Mouse (Mus musculus): ENCODE measurements around the gene Psmb11. TPM values are rescaled to one million over a fixed set of nuclear protein-coding genes. Genes with fewer than 3 reads are reported as not detected.

Psmb11 gene
- polyA plus RNA-seq (2015; fragmentation: Nextera tagmentation; extraction: Ambion mirVana): not detected in 2 replicates

DNA sequence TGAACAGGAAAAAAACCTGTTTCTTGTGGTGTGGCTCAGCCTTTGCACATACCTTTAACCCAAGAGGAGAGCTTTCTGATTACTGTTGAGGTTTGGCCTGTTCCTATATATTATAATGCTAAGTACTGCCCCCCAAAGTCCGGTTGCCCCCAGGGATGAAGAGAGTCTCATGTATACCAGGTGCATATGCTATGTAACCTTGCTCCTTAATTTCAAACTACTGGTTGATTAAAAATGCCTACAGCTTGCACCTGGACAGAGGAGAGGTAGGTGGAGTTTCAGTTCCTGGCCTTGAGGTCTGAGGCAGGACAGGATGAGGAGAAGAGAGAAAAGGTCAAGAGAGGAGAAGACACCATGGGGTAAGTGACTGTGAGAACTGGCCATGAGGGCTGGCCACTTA lies at the start of gene Psmb11:
TSS of gene Psmb11 (plus strand) at position 301 of the 400 bp plus-strand sequence.
- 87% methylated on average over 1 of the region's 1 CpGs for WGBS
- no peaks in the 10 kb centered on the region for H3K27me3 ChIP-seq
- H3K9me3 ChIP-seq: no peaks in the 10 kb centered on the region
- ATAC-seq (ENCODE audit: insufficient number of reproducible peaks, low FRiP score, low TSS enrichment, low read depth): no peak
- no peak within 1 kb of the TSS for H3K27ac ChIP-seq
- H3K4me1 ChIP-seq: peaks cover 10% of the 10 kb centered on the region; the same call in 1 of the 2 replicates
- no peak within 1 kb of the TSS for H3K4me3 ChIP-seq
- peaks cover 2% of the 10 kb centered on the region for H3K36me3 ChIP-seq
- H3K4me2 ChIP-seq: no peak within 1 kb of the TSS
- H3K9ac ChIP-seq: no peak within 1 kb of the TSS

DNA sequence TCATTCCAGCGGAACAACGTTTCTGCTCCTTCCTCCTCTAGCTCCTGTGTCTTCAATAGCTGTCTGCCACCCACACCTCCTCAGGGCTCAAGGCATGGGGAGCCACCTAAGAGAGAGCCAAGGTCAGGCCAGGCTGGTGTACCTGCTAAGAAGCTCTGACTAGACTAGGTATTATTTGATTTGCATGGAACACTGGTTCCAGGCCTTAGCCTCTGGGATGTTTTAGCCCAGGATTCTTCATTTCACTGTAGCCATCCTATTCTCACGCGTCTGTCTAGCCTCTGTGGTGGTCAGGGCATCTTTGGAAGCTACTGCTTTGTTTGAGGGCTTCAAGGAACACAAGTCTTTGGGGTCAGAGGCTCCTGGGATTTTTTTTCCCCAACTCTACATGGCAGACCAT lies 49.1 kb upstream of the Psmb11 start:
- ATAC-seq (ENCODE audit: insufficient number of reproducible peaks, low FRiP score, low TSS enrichment, low read depth): no peak
- no peaks in the 10 kb centered on the region for H3K9me3 ChIP-seq
- 58% methylated on average over 4 of the region's 4 CpGs for WGBS
- H3K4me2 ChIP-seq: peak overlapping the region; percentile 76
- H3K4me1 ChIP-seq: peaks cover 39% of the 10 kb centered on the region
- peak overlapping the region; percentile 94; the same call in 1 of the 2 replicates for H3K4me3 ChIP-seq
- peaks cover 51% of the 10 kb centered on the region for H3K36me3 ChIP-seq
- no peak overlapping the region for H3K9ac ChIP-seq
- H3K27ac ChIP-seq: peak overlapping the region; percentile 94
- no peaks in the 10 kb centered on the region for H3K27me3 ChIP-seq

DNA sequence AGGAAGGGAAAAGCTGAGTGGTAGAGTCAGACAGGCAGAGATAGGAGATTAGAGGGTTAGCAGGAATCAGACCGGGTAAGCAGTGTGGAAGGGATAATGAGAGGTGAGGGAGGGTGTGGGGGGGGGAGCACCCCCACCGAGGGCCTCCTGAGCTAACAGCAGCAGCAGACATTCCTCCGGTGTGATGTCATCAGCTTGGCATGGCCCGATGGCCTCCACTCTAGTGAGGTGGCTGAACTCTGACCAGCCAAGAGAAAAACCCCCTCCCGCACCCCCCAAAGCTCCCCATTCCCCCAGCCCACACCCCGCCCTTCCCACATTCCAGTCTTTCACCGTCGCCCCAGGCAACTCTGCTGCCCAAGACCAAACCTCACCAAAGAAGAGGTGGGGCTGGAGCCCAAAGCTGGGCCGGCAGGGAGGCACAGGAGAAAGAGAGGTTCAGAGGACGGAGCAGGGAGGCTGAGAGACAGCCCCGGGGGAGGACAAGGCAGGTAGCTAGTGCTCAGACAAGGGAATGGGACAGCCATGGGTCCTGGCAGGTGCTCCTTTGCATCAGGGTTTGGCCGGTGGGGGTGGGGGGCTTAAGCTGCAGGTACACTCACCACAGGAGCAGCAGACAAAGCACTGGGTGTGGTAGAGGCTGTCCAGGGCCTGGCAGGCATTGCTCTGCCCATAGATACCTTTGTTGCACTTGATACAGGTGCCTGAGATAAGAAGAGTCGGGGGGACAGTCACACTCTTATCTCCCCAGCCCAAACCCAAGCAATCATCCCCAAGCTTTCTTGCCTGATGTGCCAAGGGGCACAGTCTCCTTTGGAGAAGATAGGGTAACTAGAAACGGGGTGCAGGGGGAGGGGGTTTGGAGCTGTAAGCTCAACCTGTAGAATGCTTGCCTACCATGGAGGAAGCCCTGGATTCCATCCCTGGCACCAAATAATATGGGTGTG lies 48.2 kb upstream of the Psmb11 start:
- Histone ChIP-seq H3K27me3 (no peaks in the 10 kb centered on the region), H3K27ac (peak overlapping the region; percentile 94), H3K4me2 (peak overlapping the region; percentile 76), H3K4me1 (peaks cover 39% of the 10 kb centered on the region), H3K4me3 (peak overlapping the region; percentile 94), H3K36me3 (peaks cover 42% of the 10 kb centered on the region), H3K9me3 (no peaks in the 10 kb centered on the region), H3K9ac (0 out of 2 replicates have a peak overlapping the region, but pooled peaks have one; percentile 23)
- ATAC-seq (ENCODE audit: insufficient number of reproducible peaks, low FRiP score, low TSS enrichment, low read depth): peak; percentile 9; the same call in 1 of the 2 replicates
- WGBS: 13% methylated on average over 14 of the region's 14 CpGs

DNA sequence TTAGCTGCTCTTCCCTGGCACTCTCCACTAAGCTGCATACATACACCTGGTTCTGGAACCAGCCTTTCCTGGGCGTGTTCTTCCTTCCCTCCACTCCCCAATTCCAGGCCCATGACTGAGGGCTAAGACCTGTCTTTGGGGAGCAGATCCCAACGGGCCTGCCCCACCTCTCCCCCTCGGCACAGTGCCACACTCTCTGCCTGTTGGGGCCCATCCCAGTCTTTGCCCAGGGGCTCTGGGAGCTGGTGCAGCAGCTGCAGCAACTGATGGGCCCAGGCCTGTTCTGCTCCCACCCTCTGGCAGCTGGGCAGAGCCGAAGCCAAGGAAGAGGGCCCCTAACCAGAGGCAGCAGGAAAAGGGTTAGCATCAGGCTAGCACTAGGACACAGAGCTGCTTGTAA lies 47.0 kb upstream of the Psmb11 start:
- ATAC-seq (ENCODE audit: insufficient number of reproducible peaks, low FRiP score, low TSS enrichment, low read depth): 0 out of 2 replicates have a peak, but pooled peaks have one; percentile 8
- H3K27me3 ChIP-seq: no peaks in the 10 kb centered on the region
- peaks cover 32% of the 10 kb centered on the region for H3K36me3 ChIP-seq
- peaks cover 45% of the 10 kb centered on the region for H3K4me1 ChIP-seq
- no peaks in the 10 kb centered on the region for H3K9me3 ChIP-seq
- peak overlapping the region; percentile 18; the same call in 1 of the 2 replicates for H3K9ac ChIP-seq
- peak overlapping the region; percentile 94 for H3K4me3 ChIP-seq
- 7% methylated on average over 4 of the region's 4 CpGs for WGBS
- peak overlapping the region; percentile 76 for H3K4me2 ChIP-seq
- peak overlapping the region; percentile 94 for H3K27ac ChIP-seq

DNA sequence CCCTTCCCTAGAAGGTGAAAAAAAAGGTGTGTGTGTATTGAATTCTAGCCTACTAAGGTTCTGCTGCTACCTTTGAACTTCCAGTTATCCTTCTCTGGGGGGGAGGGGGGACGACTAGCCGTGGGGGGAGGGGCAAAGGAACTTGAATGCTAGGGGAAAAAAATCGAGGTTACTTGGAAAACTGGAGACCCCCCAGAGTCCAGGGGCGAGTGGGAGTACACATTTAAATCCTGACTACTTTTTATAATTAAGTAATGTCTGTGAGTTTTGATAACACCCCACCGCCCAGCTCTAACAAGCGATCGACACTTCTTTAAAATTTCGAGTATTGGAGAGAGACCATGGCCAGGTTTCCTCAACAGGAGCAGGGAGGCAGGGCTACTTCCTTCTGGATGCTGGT lies 46.2 kb upstream of the Psmb11 start:
- Histone ChIP-seq H3K36me3 (peaks cover 25% of the 10 kb centered on the region), H3K27ac (peak overlapping the region; percentile 94), H3K27me3 (no peaks in the 10 kb centered on the region), H3K9me3 (no peaks in the 10 kb centered on the region), H3K4me1 (peaks cover 42% of the 10 kb centered on the region), H3K4me2 (peak overlapping the region; percentile 76), H3K9ac (peak overlapping the region; percentile 94; the same call in 1 of the 2 replicates), H3K4me3 (peak overlapping the region; percentile 94)
- WGBS: 3% methylated on average over 8 of the region's 8 CpGs
- no peak for ATAC-seq (ENCODE audit: insufficient number of reproducible peaks, low FRiP score, low TSS enrichment, low read depth)

DNA sequence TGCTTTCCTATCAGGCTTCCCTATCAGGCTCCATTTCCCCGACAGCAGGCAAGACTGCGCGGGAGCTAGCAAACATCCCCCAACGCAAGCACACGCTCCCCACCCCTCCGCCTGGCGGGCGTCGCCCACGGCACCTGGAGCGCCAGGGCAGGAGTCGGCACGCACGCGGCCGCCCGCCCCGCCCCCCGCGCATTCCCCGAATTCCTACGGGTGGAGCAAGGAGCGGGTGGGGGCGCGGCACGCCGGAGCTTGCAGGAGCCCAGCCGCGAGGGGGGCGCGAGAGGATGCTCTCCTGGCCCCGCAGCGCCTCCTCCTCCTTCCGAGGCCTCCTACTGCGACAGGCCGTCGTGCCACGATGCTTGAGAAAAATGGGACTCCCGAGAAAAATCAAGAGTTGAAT lies 45.6 kb upstream of the Psmb11 start:
- 1% methylated on average over 39 of the region's 39 CpGs for whole genome bisulfite sequencing
- peak; percentile 32; the same call in 1 of the 2 replicates for ATAC-seq (ENCODE audit: insufficient number of reproducible peaks, low FRiP score, low TSS enrichment, low read depth)
- peaks cover 39% of the 10 kb centered on the region for H3K4me1 ChIP-seq

DNA sequence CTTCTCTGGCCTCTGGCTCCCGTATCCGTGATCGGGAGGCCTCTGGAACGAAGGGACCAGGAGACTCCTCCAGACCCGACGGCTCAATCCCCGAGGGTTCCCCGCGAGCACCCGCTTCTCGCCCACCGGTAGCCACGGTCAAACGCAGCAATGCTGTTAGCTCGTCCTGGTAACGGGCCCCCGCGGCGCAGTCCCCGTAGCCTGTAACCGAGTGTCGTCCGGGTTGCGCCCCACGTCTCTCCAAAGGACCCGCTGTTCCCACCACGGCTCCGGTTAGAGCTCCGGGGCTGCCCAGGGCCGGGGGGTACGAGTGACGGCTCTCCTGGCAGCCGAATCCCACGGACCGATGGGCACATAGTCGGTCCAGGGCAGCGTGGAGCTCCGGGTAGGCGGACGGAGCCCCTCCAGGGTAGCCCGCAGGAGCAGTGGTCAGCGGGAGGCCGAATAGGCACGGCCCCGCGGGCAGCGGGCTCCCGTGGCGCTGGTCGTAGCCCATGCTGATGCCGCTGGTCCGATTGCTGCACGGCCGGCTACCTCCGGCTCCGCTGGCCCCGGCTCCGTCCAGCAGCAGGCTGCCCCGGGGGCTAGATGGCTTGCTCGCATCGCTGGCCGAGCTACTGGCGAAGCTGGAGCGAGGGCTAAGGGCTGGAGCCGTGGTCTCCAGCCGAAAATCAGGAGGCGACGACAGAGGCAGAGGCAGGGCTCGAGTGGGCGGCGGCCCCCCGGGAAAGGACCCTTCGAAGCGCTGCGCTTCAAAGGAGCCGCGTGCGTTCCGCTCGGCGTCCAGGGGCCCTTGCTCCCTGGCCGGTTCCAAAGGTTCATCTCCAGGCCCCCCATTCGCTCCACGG lies 44.8 kb upstream of the Psmb11 start:
- ATAC-seq (ENCODE audit: insufficient number of reproducible peaks, low FRiP score, low TSS enrichment, low read depth): no peak
- H3K4me2 ChIP-seq: peak overlapping the region; percentile 76
- H3K36me3 ChIP-seq: peaks cover 12% of the 10 kb centered on the region
- H3K4me1 ChIP-seq: peaks cover 39% of the 10 kb centered on the region
- H3K9ac ChIP-seq: peak overlapping the region; percentile 94
- peak overlapping the region; percentile 94 for H3K27ac ChIP-seq
- under 1% methylated on average over 83 of the region's 84 CpGs for WGBS
- no peaks in the 10 kb centered on the region for H3K27me3 ChIP-seq
- peak overlapping the region; percentile 94 for H3K4me3 ChIP-seq
- no peaks in the 10 kb centered on the region for H3K9me3 ChIP-seq

More for the DNA sequence above, 45.6 kb upstream of the Psmb11 start:
- peak overlapping the region; percentile 76 for H3K4me2 ChIP-seq
- peaks cover 20% of the 10 kb centered on the region for H3K36me3 ChIP-seq
- no peaks in the 10 kb centered on the region for H3K27me3 ChIP-seq
- H3K9ac ChIP-seq: peak overlapping the region; percentile 94
- H3K9me3 ChIP-seq: no peaks in the 10 kb centered on the region
- peak overlapping the region; percentile 94 for H3K4me3 ChIP-seq
- H3K27ac ChIP-seq: peak overlapping the region; percentile 94

DNA sequence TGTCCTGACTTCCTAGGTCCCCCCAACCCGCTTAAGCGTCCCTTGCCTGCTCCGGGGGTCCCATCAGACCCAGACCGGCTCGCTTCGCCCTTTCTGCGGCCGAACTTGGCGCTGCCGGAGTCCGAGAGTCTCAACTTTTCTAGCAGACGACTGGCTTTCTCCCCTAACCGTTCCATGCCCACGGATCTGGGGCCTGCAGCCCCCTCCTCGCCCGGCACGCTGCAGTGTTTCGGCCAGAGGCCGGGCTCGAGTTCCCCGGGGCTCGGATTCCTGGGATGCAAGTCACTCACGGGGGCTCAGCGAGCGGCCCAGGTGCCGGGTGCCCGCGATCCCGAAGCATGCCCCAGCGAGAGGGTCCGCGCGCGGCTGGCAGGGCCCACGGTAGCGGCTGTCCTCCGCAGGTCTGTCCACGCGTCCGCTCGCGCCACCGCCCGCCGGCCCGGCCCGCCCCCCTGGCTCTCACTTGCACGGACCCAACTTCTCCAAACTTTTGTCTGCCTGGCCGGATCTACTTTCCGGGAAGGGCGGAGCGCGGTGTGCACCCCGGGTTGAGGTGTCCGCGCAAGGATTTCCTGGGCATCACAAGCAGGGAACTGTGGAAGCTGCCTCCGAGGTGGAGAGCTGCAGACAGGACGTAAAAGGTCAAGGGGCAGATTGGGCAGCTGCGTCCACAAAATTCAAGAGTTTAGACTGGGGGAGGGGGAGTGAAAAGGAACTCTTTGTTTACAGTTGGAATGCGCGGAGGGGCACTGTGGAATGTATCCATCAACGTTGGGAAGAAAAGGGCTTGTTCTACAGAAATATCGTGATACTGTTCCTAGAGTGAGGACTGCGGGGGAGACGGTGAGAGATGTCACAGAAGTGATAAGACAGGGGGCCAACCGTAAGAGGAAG lies 43.9 kb upstream of the Psmb11 start, which contains the start of gene Ajuba:
TSS of gene Ajuba (minus strand) at position 470 of the 894 bp plus-strand sequence.
- H3K36me3 ChIP-seq: 0 out of 2 replicates have a peak, but pooled peaks cover 5% of the 10 kb centered on the region
- H3K9me3 ChIP-seq: no peaks in the 10 kb centered on the region
- no peaks in the 10 kb centered on the region for H3K27me3 ChIP-seq
- H3K9ac ChIP-seq: peak within 1 kb of the TSS; percentile 94
- H3K4me3 ChIP-seq: peak within 1 kb of the TSS; percentile 94
- H3K4me1 ChIP-seq: peaks cover 33% of the 10 kb centered on the region
- H3K4me2 ChIP-seq: peak within 1 kb of the TSS; percentile 76
- WGBS: under 1% methylated on average over 66 of the region's 66 CpGs
- H3K27ac ChIP-seq: peak within 1 kb of the TSS; percentile 94
- peak; percentile 71 for ATAC-seq (ENCODE audit: insufficient number of reproducible peaks, low FRiP score, low TSS enrichment, low read depth)

DNA sequence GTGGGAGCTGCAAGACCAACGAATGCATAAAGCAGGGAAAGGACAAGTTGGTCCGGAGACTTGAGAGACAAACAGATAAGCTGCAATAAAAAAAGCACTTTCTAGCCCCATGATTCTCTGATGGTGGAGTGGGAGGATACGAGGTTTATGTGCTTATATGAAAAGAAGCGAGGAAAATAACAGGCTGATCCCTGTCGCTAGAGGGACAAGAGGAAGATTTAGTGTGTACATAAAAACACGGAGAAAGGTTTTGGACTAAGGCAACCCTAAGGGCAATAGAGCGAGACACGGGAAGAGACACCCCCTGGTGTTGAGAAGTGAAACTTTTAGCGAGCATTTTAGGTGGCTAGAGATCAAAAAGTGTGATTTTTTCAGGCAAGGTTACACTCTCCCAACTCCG lies 43.2 kb upstream of the Psmb11 start:
- no peak; the same call in 1 of the 2 replicates for ATAC-seq (ENCODE audit: insufficient number of reproducible peaks, low FRiP score, low TSS enrichment, low read depth)

DNA sequence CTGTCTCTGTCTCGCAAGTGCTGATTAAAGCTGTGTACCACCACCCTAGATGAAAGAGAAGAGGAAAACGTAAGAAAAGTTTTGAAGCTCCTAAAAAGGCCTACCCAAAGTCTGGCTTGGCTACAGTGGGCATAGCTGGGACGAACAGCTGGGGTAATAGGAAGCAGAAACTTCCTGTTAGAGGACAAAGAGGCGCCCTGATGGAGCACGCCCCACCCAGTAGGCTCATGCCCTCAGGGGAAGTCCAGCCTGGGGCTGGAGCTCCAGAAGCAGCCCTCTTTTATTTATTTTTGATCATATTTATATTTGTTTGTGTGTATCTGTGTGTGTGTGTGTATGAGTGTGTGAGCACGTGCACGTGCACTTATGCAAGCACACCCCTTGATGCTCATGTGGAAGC lies 41.6 kb upstream of the Psmb11 start:
- Histone ChIP-seq H3K27ac (no peak overlapping the region), H3K9ac (no peak overlapping the region), H3K36me3 (peaks cover 16% of the 10 kb centered on the region; the same call in 1 of the 2 replicates), H3K4me2 (no peak overlapping the region), H3K4me1 (peaks cover 10% of the 10 kb centered on the region), H3K4me3 (no peak overlapping the region), H3K9me3 (no peaks in the 10 kb centered on the region), H3K27me3 (no peaks in the 10 kb centered on the region)
- WGBS: 76% methylated on average over 7 of the region's 7 CpGs
- ATAC-seq (ENCODE audit: insufficient number of reproducible peaks, low FRiP score, low TSS enrichment, low read depth): no peak

More for the DNA sequence above, 43.2 kb upstream of the Psmb11 start:
- H3K4me3 ChIP-seq: peak overlapping the region; percentile 94
- H3K27ac ChIP-seq: peak overlapping the region; percentile 94
- 0 out of 2 replicates have a peak, but pooled peaks cover 12% of the 10 kb centered on the region for H3K36me3 ChIP-seq
- H3K27me3 ChIP-seq: no peaks in the 10 kb centered on the region
- WGBS: under 1% methylated on average over 10 of the region's 10 CpGs
- H3K9me3 ChIP-seq: no peaks in the 10 kb centered on the region
- peaks cover 26% of the 10 kb centered on the region for H3K4me1 ChIP-seq
- peak overlapping the region; percentile 76 for H3K4me2 ChIP-seq
- H3K9ac ChIP-seq: peak overlapping the region; percentile 94

Data from limb, embryonic 15.5 days (tissue).